Mouse (Mus musculus): ENCODE measurements around the gene Ccnjl.

The Ccnjl gene

GRCm38 (mm10) chr11:43528683-43529499 is at the start of gene Ccnjl:
Gene Ccnjl (plus strand): TSS chr11:43528784.
- peak; percentile 16 to 18 for DNase-seq (ENCODE audit: low spot score in 2 of 2)

GRCm38 (mm10) chr11:43479376-43479775 is 49.2 kb upstream of the Ccnjl start:
- no peak for DNase-seq (ENCODE audit: low spot score in 2 of 2)

GRCm38 (mm10) chr11:43480561-43480960 is 48.0 kb upstream of the Ccnjl start:
- no peak for DNase-seq (ENCODE audit: low spot score in 2 of 2)

GRCm38 (mm10) chr11:43481672-43482522 is 46.7 kb upstream of the Ccnjl start:
- DNase-seq (ENCODE audit: low spot score in 2 of 2): no peak

GRCm38 (mm10) chr11:43483122-43483792 is 45.3 kb upstream of the Ccnjl start:
- DNase-seq (ENCODE audit: low spot score in 2 of 2): no peak

- DNase-seq (ENCODE audit: low spot score in 2 of 2): no peak
Observed at GRCm38 (mm10) chr11:43484057-43484456, 44.5 kb upstream of the Ccnjl start.

- DNase-seq (ENCODE audit: low spot score in 2 of 2): no peak
Observed at GRCm38 (mm10) chr11:43484652-43485051, 43.9 kb upstream of the Ccnjl start.

- no peak for DNase-seq (ENCODE audit: low spot score in 2 of 2)
Observed at GRCm38 (mm10) chr11:43485855-43486254, 42.7 kb upstream of the Ccnjl start.

GRCm38 (mm10) chr11:43492663-43493062 is 35.9 kb upstream of the Ccnjl start:
- DNase-seq (ENCODE audit: low spot score in 2 of 2): peak; percentile 16 to 41

GRCm38 (mm10) chr11:43493815-43494409 is 34.7 kb upstream of the Ccnjl start:
- DNase-seq (ENCODE audit: low spot score in 2 of 2): peak; percentile 39 to 40

- DNase-seq (ENCODE audit: low spot score in 2 of 2): no peak
Observed at GRCm38 (mm10) chr11:43495037-43495436, 33.5 kb upstream of the Ccnjl start.

GRCm38 (mm10) chr11:43495532-43495931 is 33.1 kb upstream of the Ccnjl start:
- peak; percentile 28 to 38 for DNase-seq (ENCODE audit: low spot score in 2 of 2)

GRCm38 (mm10) chr11:43501256-43501655 is 27.3 kb upstream of the Ccnjl start:
- no peak for DNase-seq (ENCODE audit: low spot score in 2 of 2)

GRCm38 (mm10) chr11:43505188-43505587 is 23.4 kb upstream of the Ccnjl start:
- no peak for DNase-seq (ENCODE audit: low spot score in 2 of 2)

- no peak for DNase-seq (ENCODE audit: low spot score in 2 of 2)
Observed at GRCm38 (mm10) chr11:43507976-43508375, 20.6 kb upstream of the Ccnjl start.

- no peak for DNase-seq (ENCODE audit: low spot score in 2 of 2)
Observed at GRCm38 (mm10) chr11:43509878-43510277, 18.7 kb upstream of the Ccnjl start.

GRCm38 (mm10) chr11:43512661-43513190 is 15.9 kb upstream of the Ccnjl start:
- no peak for DNase-seq (ENCODE audit: low spot score in 2 of 2)

- no peak for DNase-seq (ENCODE audit: low spot score in 2 of 2)
Observed at GRCm38 (mm10) chr11:43516344-43517021, 12.1 kb upstream of the Ccnjl start.

- no peak for DNase-seq (ENCODE audit: low spot score in 2 of 2)
Observed at GRCm38 (mm10) chr11:43517641-43518040, 10.9 kb upstream of the Ccnjl start.

- DNase-seq (ENCODE audit: low spot score in 2 of 2): no peak
Observed at GRCm38 (mm10) chr11:43518086-43518485, 10.5 kb upstream of the Ccnjl start.

GRCm38 (mm10) chr11:43518821-43519220 is 9.8 kb upstream of the Ccnjl start:
- DNase-seq (ENCODE audit: low spot score in 2 of 2): no peak

Data from right cerebral cortex, postnatal 36 days (tissue).